Mouse (Mus musculus) megakaryocyte, embryonic 14.5 days (primary cell): Measurements from ENCODE around the gene Slc10a4. TPM values are rescaled to one million over a fixed set of nuclear protein-coding genes. Genes with fewer than 3 reads are reported as not detected.
"Not testable (repeated sequence)": the region's sequence is repeated elsewhere in the genome, so short reads cannot be mapped to it uniquely, and the experiment has no call there.

Experiments
- H3K27me3 ChIP-seq: replicated peaks from 2 replicates; pipeline ENCODE3; 2012; ENCODE audit warnings: inconsistent platforms
- H3K36me3 ChIP-seq: replicated peaks from 2 replicates; pipeline ENCODE3; 2012; ENCODE audit warnings: low read length, inconsistent platforms, mixed read lengths
- H3K4me1 ChIP-seq: 2 replicates; pipeline ENCODE4 v1.6.1; 2012; ENCODE audit warnings: inconsistent platforms
- H3K4me3 ChIP-seq: replicated peaks from 2 replicates; pipeline ENCODE3; 2012; ENCODE audit warnings: moderate library complexity, mild to moderate bottlenecking, inconsistent platforms
- H3K9me3 ChIP-seq: 2 replicates; pipeline ENCODE4 v1.6.1; 2012; ENCODE audit warnings: inconsistent platforms
- FLI1 ChIP-seq: IDR thresholded peaks from 2 replicates; pipeline ENCODE4 v1.6.1; 2012; ENCODE audit warnings: low read length, inconsistent platforms, mixed read lengths
- GATA1 ChIP-seq: IDR thresholded peaks from 3 replicates; pipeline ENCODE4 v1.6.1; 2012; ENCODE audit warnings: mixed read lengths, low read length, inconsistent platforms, borderline replicate concordance
- polyA plus RNA-seq: library from polyadenylated mRNA; stranded (reverse); fragments of >175 nt; gene quantifications from 2 replicates; pipeline ENCODE4 v1.2.3, GENCODE M21; 2012; ENCODE audit warnings: low replicate concordance; ENCODE audit not compliant: insufficient read depth

The Slc10a4 gene
- polyA plus RNA-seq, 1 experiment, result not detected

- H3K27me3 ChIP-seq, result peaks cover 32% of the 10 kb centered on the region
- H3K36me3 ChIP-seq, result no peaks in the 10 kb centered on the region
- no peak for TF ChIP-seq GATA1
- H3K4me3 ChIP-seq, result no peak overlapping the region
- no peaks in the 10 kb centered on the region for H3K9me3 ChIP-seq
- no peaks in the 10 kb centered on the region for H3K4me1 ChIP-seq
These were observed 16.9 kb upstream of the Slc10a4 start for GRCm38 (mm10) chr5:72989756-72990155.

DNA sequence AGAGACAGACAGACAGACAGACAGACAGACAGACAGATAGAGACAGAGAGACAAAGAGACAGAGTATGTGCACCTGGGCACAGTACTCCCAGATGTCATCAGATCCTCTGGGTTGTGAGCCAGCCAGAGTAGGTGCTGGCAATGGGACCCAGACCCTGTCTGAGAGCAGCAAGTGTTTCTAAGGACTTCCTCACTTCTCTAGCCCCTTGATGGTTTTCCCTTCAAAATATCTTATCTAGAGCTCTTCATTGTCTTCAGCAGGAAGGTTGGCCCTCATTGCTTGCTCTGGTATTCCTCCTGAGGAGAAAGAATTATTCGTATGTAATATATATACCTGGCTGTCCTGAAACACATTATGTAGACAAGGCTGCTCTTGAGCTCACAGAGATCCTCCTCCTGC, 14.2 kb upstream of the Slc10a4 start:
- peaks cover 5% of the 10 kb centered on the region for H3K4me1 ChIP-seq
- no peak for TF ChIP-seq GATA1
- TF ChIP-seq FLI1, result no peak
- no peaks in the 10 kb centered on the region for H3K36me3 ChIP-seq
- no peak overlapping the region for H3K4me3 ChIP-seq
- H3K9me3 ChIP-seq, result no peaks in the 10 kb centered on the region
- peaks cover 28% of the 10 kb centered on the region for H3K27me3 ChIP-seq

GRCm38 (mm10) chr5:72994424-72994823, 12.3 kb upstream of the Slc10a4 start:
- Histone ChIP-seq H3K27me3 (peaks cover 24% of the 10 kb centered on the region), H3K4me1 (peaks cover 8% of the 10 kb centered on the region), H3K4me3 (no peak overlapping the region), H3K36me3 (no peaks in the 10 kb centered on the region), H3K9me3 (0 out of 2 replicates have a peak, but pooled peaks cover 6% of the 10 kb centered on the region)
- TF ChIP-seq GATA1, result no peak
- TF ChIP-seq FLI1, result no peak

GRCm38 (mm10) chr5:72994928-72995327, 11.8 kb upstream of the Slc10a4 start:
- Histone ChIP-seq H3K4me1 (peaks cover 8% of the 10 kb centered on the region), H3K36me3 (no peaks in the 10 kb centered on the region), H3K27me3 (peaks cover 24% of the 10 kb centered on the region), H3K9me3 (0 out of 2 replicates have a peak, but pooled peaks cover 6% of the 10 kb centered on the region), H3K4me3 (no peak overlapping the region)
- TF ChIP-seq FLI1, result no peak

- TF ChIP-seq GATA1, result no peak
- H3K36me3 ChIP-seq, result no peaks in the 10 kb centered on the region
- peaks cover 24% of the 10 kb centered on the region for H3K27me3 ChIP-seq
- peaks cover 8% of the 10 kb centered on the region for H3K4me1 ChIP-seq
- H3K4me3 ChIP-seq, result no peak overlapping the region
- H3K9me3 ChIP-seq, result 0 out of 2 replicates have a peak, but pooled peaks cover 6% of the 10 kb centered on the region
These were observed 11.3 kb upstream of the Slc10a4 start for GRCm38 (mm10) chr5:72995379-72995778.

GRCm38 (mm10) chr5:72998546-72998945, 8.1 kb upstream of the Slc10a4 start:
- H3K9me3 ChIP-seq, H3K4me3 ChIP-seq, H3K36me3 ChIP-seq, H3K4me1 ChIP-seq: not testable (repeated sequence)
- peaks cover 13% of the 10 kb centered on the region for H3K27me3 ChIP-seq

- H3K4me3 ChIP-seq, result no peak overlapping the region
- no peak for TF ChIP-seq FLI1
- TF ChIP-seq GATA1, result no peak
- H3K4me1 ChIP-seq, result peaks cover 17% of the 10 kb centered on the region
- H3K36me3 ChIP-seq, result no peaks in the 10 kb centered on the region
- H3K27me3 ChIP-seq, result peaks cover 33% of the 10 kb centered on the region
- 0 out of 2 replicates have a peak, but pooled peaks cover under 1% of the 10 kb centered on the region for H3K9me3 ChIP-seq
These were observed 2.6 kb upstream of the Slc10a4 start for GRCm38 (mm10) chr5:73004046-73004445.

DNA sequence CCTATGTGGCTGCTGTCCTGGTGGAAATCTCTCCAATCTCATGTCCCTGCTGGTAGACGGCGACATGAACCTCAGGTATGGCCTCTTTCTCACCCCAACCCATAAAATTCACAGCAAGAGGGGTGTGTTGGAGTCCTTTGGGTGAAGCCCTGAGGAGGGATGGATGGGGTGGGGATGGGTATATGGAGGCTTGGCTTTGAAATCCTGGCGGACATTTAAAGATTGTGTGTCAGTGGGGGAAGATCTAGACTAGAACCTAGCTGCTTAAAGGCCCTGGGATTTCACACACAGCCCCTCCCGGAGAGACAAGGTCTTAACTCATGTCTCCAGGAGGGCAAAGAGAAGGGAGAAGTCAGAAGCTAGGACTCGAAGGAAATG, 888 bp downstream of the Slc10a4 start:
- Histone ChIP-seq H3K9me3 (no peaks in the 10 kb centered on the region), H3K4me1 (peaks cover 17% of the 10 kb centered on the region), H3K36me3 (no peaks in the 10 kb centered on the region), H3K4me3 (no peak overlapping the region), H3K27me3 (peaks cover 32% of the 10 kb centered on the region)
- TF ChIP-seq GATA1 (no peak), FLI1 (no peak)

- Histone ChIP-seq H3K4me1 (peaks cover 22% of the 10 kb centered on the region), H3K27me3 (peaks cover 35% of the 10 kb centered on the region)
- H3K36me3 ChIP-seq, H3K9me3 ChIP-seq, H3K4me3 ChIP-seq: not testable (repeated sequence)
These were observed 1.5 kb downstream of the Slc10a4 start for GRCm38 (mm10) chr5:73008230-73008629.

DNA sequence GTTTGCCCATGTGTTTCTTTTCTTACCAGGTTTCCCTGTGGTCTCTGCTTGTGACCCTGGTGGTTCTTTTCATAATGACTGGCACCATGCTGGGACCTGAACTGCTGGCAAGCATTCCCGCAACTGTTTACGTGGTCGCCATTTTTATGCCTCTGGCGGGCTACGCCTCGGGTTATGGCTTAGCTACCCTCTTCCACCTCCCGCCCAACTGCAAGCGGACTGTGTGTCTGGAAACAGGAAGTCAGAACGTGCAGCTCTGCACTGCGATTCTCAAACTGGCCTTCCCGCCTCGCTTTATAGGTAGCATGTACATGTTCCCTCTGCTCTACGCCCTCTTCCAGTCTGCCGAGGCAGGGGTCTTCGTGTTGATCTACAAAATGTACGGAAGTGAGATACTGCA, 5.1 kb downstream of the Slc10a4 start:
- H3K9me3 ChIP-seq, H3K36me3 ChIP-seq, H3K4me3 ChIP-seq: not testable (repeated sequence)
- H3K27me3 ChIP-seq, result peaks cover 32% of the 10 kb centered on the region
- peaks cover 32% of the 10 kb centered on the region for H3K4me1 ChIP-seq

GRCm38 (mm10) chr5:73012884-73013610, 6.4 kb downstream of the Slc10a4 start:
- peak overlapping the region; percentile 74 for H3K4me3 ChIP-seq
- peaks cover 26% of the 10 kb centered on the region for H3K27me3 ChIP-seq
- peaks cover 23% of the 10 kb centered on the region for H3K4me1 ChIP-seq
- not testable (repeated sequence) for H3K9me3 ChIP-seq, H3K36me3 ChIP-seq

DNA sequence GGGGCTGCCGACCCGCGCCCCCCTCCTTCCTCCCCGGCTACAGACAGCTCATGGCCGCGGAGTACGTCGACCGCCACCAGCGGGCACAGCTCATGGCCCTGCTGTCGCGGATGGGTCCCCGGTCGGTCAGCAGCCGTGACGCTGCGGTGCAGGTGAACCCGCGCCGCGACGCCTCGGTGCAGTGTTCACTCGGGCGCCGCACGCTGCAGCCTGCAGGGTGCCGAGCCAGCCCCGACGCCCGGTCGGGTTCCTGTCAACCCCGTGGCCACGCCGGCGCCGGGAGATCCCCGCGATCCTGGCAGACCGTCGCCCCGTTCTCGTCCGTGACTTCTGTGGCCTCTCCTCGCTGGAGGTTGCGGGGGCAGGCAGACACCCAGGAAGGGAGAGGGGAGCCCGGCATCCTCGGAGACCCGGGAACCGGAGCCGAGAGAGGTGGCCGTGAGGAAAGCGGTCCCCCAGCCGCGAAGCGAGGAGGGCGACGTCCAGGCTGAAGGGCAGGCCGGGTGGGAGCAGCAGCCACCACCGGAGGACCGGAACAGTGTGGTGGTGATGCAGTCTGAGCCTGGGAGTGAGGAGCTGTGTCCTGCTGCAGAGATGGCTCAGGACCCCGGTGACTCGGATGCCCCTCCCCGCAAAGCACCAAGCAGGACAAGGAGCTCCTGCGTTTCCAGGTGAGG, 7.1 kb downstream of the Slc10a4 start:
- Histone ChIP-seq H3K27me3 (peaks cover 22% of the 10 kb centered on the region), H3K4me1 (peaks cover 18% of the 10 kb centered on the region), H3K4me3 (peak overlapping the region; percentile 89)
- not testable (repeated sequence) for H3K36me3 ChIP-seq, H3K9me3 ChIP-seq
